Mouse (Mus musculus) cerebellum, postnatal 10 days (tissue): Measurements from ENCODE around the gene Ear6.
A peak's percentile ranks its signal among the peaks of the same experiment; 100 is the strongest.
"Not testable (repeated sequence)": the region's sequence is repeated elsewhere in the genome, so short reads cannot be mapped to it uniquely, and the experiment has no call there.

Experiments
- DNase-seq, 2 experiments: peaks; one replicate each; pipeline ENCODE4 v3.0.0; 2021; ENCODE audit warnings: mixed read lengths in 2 of 2

The Ear6 gene

GRCm38 (mm10) chr14:51853399-51853798, at the start of gene Ear6:
Ear6 (plus strand) TSS chr14:51853699.
- no peak for DNase-seq

- no peak for DNase-seq
Observed at GRCm38 (mm10) chr14:51826625-51827024, 26.9 kb upstream of the Ear6 start.

- DNase-seq: peak; percentile 50 to 56
Observed at GRCm38 (mm10) chr14:51827842-51828241, 25.7 kb upstream of the Ear6 start.

GRCm38 (mm10) chr14:51829188-51829587, 24.3 kb upstream of the Ear6 start:
- DNase-seq: no peak

- DNase-seq: peak; percentile 29 to 35
Observed at GRCm38 (mm10) chr14:51838480-51838879, 15.0 kb upstream of the Ear6 start.

DNA sequence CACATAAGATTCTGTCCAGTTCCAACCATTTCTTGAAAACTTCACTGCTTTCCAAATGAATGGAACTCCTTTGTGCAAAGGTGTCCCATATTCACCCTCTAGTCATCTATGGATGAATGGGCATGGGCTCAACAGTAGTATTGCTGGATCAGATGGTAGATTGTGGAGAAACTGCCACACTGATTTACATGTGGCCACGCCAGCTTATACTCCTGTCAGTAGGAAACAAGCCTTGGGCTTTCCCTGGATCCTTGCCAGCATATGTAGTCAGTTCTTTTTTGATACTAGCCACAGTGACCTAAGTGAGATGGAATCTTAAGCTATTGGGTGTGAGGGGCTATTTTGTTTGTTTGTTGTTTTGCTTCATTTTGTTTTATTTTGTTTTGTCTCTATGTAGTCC, 11.2 kb upstream of the Ear6 start:
- no peak for DNase-seq

- no peak for DNase-seq
Observed at GRCm38 (mm10) chr14:51842781-51843180, 10.7 kb upstream of the Ear6 start.

GRCm38 (mm10) chr14:51843882-51844281, 9.6 kb upstream of the Ear6 start:
- DNase-seq: no peak

- DNase-seq: no peak
Observed at GRCm38 (mm10) chr14:51846566-51846965, 6.9 kb upstream of the Ear6 start.

DNA sequence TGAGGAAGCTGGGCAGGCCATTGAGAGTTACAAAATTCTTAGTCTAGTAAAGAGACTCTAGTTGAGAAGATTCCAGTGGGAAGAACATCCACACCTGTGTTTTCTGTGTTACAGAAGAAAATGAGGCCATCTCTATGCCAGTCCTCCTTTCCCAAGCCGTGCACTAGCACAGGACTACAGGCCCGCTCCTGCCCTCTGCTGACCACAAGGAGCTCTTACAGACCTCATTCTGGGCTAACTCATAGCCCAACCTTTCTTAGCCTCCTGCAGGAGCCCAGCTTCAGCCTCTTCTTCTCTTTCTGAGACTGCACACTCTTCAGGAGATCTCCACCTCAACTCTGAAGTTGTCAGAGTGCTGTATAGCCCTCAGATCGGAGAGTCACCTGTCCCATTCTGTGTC, 2.5 kb upstream of the Ear6 start:
- peak; percentile 18 to 20 for DNase-seq

GRCm38 (mm10) chr14:51855280-51855679, 1.8 kb downstream of the Ear6 start:
- DNase-seq: not testable (repeated sequence)

DNA sequence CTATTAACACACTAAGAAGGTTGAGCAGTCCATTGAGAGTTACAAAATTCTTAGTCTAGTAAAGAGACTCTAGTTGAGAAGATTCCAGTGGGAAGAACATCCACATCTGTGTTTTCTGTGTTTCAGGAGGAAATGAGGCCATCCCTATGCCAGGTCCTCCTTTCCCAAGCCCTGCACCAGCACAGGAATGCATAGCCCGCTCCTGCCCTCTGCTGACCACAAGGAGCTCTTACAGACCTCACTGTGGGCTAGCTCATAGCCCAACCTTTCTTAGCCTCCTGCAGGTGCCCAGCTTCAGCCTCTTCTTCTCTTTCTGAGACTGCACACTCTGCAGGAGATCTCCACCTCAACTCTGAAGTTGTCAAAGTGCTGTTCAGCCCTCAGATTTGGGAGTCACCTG, 10.1 kb downstream of the Ear6 start:
- peak; percentile 39 to 42 for DNase-seq

- no peak for DNase-seq
Observed at GRCm38 (mm10) chr14:51870756-51871155, 17.3 kb downstream of the Ear6 start.

GRCm38 (mm10) chr14:51871741-51872140, 18.2 kb downstream of the Ear6 start:
- no peak for DNase-seq

DNA sequence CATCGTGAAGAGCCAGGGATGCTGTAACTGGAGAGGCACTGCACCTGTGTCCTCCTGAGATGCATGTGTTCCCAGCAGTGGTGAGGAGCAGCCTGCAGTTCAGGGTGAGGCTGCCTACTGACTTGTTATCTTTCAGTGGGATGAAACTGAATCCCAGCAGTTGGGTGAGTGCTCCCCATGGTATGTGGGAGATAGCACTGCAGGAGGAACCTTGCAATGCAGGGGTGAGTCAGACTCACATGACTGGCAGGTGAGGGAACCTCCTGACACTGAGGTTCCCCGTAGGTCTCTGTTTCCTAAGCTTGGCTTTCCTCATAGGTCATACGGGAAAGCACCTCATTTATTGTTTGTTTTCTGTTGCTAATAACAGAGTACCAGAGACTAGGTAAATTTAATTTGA, 24.0 kb downstream of the Ear6 start:
- DNase-seq: no peak

DNA sequence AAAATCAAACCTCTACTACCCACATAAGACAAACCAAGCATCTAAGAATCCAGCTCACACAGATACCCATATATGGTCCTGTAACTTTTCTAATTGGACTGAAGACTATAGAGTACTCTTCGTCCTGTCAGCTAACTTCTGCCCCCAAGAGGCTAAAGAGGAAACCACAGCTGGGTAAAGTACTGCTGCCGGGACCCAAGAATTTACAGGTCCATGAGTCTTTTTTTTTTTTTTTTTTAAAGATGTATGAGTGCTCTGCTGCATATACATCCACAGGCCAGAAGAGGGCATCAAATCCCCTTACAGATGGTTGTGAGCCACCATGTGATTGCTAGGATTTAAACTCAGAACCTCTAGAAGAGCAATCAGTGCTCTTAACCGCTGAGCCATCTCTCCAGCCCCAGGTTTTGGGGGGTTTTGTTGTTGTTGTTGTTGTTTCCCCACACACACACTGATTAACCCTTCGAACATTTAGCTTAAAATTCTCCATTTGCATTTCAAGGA, 30.1 kb downstream of the Ear6 start:
- peak; percentile 74 to 81 for DNase-seq

GRCm38 (mm10) chr14:51884031-51884544, 30.6 kb downstream of the Ear6 start:
- no peak for DNase-seq

DNA sequence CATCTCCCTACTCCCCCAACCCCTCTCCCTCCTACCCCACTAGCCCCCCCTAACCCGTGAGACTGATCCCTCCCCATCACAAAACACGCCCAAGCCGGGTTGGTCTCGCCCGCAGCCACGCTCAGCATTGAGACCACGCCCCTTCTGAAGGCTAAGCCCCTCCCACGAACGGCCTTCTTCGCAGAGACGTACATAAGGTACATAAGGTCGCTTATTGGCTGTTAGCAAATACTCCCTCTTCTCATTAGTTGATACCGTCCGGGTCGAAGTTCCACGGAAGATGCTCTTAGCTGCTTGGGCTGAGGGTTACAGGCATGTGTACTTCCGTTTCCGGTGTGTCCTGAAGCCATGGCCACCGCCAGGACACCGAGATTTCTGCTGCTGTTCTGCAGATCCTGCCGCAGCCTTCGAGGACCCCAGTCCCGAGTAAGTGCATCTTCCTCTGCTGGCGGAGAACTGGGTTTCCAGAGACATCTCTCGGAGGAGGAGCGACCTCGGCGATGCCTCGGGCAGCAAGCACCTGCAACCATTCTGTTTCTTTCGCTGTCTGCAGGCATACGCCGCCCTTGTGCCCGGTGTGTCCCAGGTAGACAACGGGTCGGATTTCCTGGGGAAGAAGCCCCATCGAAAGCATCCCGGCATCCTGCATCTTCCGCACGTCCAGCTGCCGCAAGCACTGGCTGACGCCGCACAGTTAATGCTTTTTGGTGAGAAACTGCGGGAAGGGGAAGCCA, 31.3 kb downstream of the Ear6 start, which contains the start of gene Mettl17:
Gene Mettl17, plus strand, starts transcription at position 245 of the 734 bp plus-strand sequence.
- peak; percentile 98 for DNase-seq

DNA sequence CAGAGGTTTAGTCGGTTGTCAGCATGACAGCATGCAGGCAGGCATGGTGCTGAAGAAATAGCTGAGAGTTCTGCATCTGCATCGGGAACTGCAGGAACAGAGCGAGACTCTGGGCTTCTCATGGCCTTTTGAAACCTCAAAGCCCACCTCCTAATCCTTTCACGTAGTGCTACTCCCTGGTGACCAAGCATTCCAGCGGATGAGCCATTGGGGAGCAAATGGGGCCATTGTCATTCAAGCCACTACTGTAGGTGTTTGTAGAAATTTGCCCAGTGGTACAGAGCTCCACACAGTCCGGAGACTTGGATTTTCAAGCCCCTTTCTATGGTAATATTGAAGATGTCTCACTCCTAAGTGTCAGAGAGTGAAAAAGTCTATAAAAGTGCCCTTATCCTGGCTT, 32.6 kb downstream of the Ear6 start:
- DNase-seq: no peak

- DNase-seq: no peak
Observed at GRCm38 (mm10) chr14:51889833-51890232, 36.3 kb downstream of the Ear6 start.

- DNase-seq: no peak
Observed at GRCm38 (mm10) chr14:51892191-51892939, 38.9 kb downstream of the Ear6 start, which contains the start of gene Slc39a2. Slc39a2 (plus strand) TSS chr14:51892889.

DNA sequence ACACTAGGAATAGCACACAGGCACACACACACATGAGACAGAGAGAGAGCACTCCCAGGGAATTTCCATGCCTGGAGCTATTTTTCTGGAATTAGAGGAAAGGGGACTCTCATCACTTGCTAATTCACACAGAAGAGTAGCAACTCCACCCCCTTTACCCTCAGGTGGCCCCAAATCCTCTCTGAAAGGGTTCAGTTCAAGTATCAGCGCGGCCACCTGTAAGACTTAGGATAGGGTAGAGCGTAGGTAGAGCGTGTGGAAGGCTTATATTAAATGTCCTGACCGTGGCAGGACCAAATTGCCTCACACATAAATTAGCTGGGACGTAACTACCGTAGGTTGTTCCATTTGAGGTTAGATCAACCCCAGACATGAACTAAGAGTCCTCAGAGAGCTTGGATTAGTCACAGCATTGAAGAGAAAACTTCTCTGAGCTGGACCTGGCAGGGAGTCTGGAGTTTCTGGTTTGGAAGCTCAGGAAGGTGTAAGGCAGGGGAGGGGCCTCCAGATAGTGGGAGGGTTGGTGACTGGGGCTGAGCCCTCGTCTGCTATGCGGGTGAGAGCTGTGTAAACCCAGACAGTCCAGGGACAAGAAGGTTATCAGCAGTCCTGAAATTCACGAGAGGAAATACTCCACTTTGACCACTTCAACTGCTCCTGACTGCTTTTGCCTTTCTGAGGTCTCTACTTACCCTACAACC, 39.7 kb downstream of the Ear6 start:
- no peak for DNase-seq

DNA sequence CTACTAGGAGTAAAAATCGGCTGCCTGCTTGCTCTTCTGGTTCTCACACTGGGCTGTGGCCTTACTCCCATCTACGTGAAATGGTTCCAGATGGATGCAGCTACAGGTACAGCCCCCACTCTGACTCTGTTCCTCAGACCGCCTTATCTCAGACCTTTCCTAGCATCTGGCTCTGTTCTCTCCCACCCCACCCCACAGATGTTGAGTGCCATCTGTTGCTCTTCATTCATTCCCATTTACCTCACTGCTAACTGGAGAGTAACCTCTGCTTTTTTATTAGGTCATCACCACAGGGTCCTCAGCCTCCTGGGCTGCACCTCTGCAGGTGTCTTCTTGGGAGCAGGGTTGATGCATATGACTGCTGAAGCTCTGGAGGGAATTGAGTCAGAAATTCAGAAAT, 40.3 kb downstream of the Ear6 start:
- no peak for DNase-seq
